Mouse (Mus musculus) ES-E14 (cell line): Measurements from ENCODE around the gene Mt3.

Experiments used
- CHD2 ChIP-seq: IDR thresholded peaks from 2 replicates; pipeline ENCODE4 v1.6.1; 2014; ENCODE audit warnings: mild to moderate bottlenecking, low read depth, low read length, inconsistent platforms
- HCFC1 ChIP-seq: IDR thresholded peaks from 2 replicates; pipeline ENCODE4 v1.6.1; 2012; ENCODE audit warnings: low read length, inconsistent platforms, borderline replicate concordance; ENCODE audit not compliant: insufficient read depth
- MAFK ChIP-seq: IDR thresholded peaks from 2 replicates; pipeline ENCODE4 v1.6.1; 2014; ENCODE audit warnings: mild to moderate bottlenecking, low read depth, low read length, inconsistent platforms; ENCODE audit not compliant: insufficient read depth
- ZC3H11A ChIP-seq: IDR thresholded peaks from 2 replicates; pipeline ENCODE4 v1.6.1; 2012; ENCODE audit warnings: low read depth, mild to moderate bottlenecking, inconsistent platforms, low read length, borderline replicate concordance
- ZNF384 ChIP-seq: IDR thresholded peaks from 2 replicates; pipeline ENCODE4 v1.6.1; 2012; ENCODE audit warnings: low read depth, low read length, inconsistent platforms

- no peak for TF ChIP-seq HCFC1
- TF ChIP-seq MAFK, result no peak
- no peak for TF ChIP-seq ZC3H11A
- TF ChIP-seq ZNF384, result no peak
- TF ChIP-seq CHD2, result no peak
These were observed 20.3 kb upstream of the Mt3 start for GRCm38 (mm10) chr8:94132096-94132495.
